Mouse (Mus musculus) urinary bladder, postnatal 4 days (tissue): ENCODE results near the gene Ergic2.
A peak's percentile ranks its signal among the peaks of the same experiment; 100 is the strongest.

Source experiments
- DNase-seq, 2 experiments: peaks; one replicate each; pipeline ENCODE4 v3.0.0; 2021 to 2022; ENCODE audit warnings: low spot score in 2 of 2

The Ergic2 gene

GRCm38 (mm10) chr6:148211897-148212680, at the start of gene Ergic2:
TSS of gene Ergic2 (minus strand) at chr6:148212374.
- peak; percentile 94 to 97 for DNase-seq

GRCm38 (mm10) chr6:148260729-148261101, 48.5 kb upstream of the Ergic2 start:
- no peak for DNase-seq

GRCm38 (mm10) chr6:148259979-148260728, 48.0 kb upstream of the Ergic2 start:
- DNase-seq: peak in 1 of 2 experiments; percentile 33

DNA sequence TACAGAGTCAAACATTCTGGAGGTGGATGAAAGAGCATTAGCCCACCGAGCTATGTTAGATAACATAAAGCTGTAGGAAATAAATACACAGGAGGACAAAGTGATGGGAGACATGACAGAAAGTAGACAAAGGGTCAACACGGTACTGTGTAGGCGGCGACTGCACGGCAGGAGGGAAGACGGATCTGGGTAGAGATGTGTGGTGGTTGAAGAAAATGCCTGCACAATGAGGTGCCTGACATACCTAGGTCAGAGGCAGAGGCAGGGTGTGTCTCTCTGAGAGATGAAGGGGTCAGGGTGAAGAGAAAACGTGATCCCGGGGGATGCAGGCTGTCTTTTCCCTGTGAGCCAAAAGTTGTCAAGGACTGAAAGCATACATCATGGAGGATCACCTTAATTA, 46.9 kb upstream of the Ergic2 start:
- no peak for DNase-seq

DNA sequence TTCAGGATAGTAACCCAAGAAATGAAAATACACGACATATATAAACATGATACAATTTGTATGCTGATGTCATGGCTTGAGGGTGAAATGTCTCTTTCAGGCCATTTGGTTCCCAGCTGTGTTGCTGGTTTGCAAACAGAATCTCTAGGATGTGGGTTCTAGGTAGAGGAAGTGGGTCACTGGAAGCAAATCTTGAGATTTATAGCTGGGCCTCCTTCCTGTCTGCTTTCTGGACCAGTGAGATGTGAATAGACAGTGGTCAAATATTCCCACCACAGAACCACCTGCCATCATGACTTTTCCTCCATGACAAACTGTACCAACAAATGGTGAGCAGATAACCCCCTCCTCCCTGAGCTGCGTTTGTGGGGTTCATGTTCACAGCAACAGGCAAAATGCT, 45.6 kb upstream of the Ergic2 start:
- DNase-seq: no peak

DNA sequence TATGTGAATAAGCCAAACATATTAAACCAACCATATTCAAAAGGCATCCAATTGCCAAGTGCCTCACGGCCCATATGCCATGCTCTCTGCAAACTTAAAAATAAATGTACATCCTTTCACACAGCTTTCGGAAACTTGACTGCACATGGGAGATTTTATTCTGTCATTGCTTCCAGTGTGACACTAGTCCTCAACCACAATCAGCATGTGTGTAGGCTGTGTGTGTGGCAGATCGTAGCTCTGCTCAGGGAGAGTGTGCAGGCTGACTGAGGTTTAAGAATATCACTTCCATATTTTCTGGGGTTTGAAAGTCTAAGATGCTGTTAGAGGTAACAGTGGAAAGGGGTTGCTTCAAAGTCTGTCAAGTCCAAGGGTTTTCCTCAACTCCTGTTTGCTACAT, 43.9 kb upstream of the Ergic2 start:
- DNase-seq: no peak

DNA sequence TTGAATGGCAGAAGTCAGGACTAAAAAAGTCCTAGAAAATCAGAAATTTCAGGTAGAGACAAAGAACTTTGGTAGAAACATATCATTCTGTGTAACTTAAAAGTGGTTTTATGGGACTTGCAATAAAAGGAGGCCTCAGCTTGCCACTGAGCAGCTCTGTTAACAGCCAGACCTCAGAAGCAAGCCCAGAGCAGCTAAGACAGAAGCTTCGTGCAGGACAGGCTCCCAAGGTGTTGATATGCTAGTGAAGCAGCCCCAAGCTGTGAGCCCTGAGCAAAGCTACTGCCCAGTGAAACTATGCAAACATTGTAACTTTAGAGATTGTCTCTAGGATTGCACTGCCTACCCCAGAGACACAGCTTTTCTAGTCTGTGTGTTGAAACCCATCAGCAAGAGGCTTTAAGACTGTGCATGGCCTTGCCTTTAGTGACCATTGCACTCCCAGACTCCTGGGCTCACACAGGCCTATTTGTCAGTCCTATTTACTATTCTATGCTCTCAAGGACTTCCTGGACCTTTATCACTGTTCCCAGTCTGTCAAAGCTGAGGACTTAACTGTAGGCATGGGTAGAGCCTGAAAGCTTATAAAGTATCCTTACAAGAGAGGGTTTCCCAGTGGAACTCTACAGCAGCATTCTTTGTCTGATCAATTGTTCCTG, 43.4 kb upstream of the Ergic2 start:
- no peak for DNase-seq

GRCm38 (mm10) chr6:148249221-148249620, 37.0 kb upstream of the Ergic2 start:
- no peak for DNase-seq

GRCm38 (mm10) chr6:148248625-148249024, 36.5 kb upstream of the Ergic2 start:
- no peak for DNase-seq

GRCm38 (mm10) chr6:148246544-148246943, 34.4 kb upstream of the Ergic2 start:
- DNase-seq: no peak

DNA sequence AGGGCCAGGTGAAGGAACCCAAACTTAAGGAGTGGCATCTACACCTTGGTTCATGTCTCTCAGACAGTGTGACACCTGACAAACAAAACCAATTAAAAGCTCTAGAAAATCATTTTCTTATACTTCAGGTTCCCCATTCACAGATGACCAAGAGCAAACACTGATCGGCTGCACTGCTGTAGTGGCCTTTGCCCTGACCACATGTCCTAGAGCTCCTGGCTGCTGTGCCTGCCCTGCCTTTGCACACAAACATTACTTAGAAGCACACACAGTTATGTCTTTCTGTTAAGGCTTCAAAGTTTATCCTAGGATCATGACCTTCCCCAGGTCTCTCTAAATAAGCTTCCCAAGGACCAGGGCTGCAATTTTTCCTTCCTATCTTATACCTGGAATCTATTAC, 32.7 kb upstream of the Ergic2 start:
- DNase-seq: no peak

GRCm38 (mm10) chr6:148242304-148242703, 30.1 kb upstream of the Ergic2 start:
- no peak for DNase-seq

DNA sequence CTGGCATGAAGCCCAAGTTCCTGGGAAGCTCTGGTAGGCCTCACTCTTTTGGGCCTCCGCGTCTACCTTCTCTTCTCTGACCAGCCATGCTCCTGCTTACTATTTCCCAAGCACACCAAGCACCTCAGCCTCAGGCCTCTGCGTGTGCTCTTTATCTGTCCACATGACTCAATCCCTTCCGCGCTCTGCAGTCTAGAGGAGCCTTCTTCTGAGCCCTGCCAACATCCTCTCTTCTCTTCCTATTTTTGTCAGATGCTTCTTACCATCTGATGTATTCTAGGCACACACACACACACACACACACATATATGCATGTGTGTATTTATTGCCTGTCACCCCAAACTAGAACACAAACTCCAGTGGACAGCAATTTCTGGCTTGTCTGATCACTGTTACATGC, 29.5 kb upstream of the Ergic2 start:
- DNase-seq: no peak

GRCm38 (mm10) chr6:148239311-148239710, 27.1 kb upstream of the Ergic2 start:
- no peak for DNase-seq

- no peak for DNase-seq
Observed at GRCm38 (mm10) chr6:148237453-148237852, 25.3 kb upstream of the Ergic2 start.

DNA sequence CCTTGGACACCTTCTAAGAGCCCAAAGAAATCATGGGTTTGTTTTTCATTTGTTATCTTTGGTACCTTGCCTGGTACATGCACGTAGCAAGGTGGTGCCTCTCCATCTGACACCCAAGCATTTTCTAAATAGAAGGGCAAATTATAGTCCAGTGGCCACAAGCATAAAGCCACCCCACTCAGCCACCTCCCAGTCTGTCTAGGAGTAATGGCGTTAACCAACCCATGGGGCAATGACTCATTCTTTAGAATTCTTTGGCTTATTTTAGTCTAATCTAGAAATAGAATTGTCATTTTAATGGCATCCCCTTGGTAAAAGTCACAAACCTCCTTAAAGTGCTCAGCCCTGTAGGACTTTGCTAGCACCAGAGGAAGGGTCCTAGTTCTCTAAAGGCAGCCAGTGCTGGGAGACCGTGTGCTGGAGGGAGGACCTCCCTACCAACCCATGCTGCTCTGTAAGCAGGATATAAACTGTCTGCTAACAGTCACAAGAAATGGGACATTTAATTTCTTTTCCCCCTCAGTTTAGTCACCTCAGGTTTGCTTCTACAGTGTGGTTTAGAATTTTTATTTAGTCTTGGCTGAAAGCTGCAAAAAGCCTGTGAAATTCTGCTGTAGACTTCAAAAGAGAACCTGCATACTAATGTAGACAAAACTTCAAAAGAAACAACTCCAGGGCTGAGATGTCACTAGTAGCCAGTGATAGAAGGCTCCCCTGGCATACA, 22.1 kb upstream of the Ergic2 start:
- no peak for DNase-seq

DNA sequence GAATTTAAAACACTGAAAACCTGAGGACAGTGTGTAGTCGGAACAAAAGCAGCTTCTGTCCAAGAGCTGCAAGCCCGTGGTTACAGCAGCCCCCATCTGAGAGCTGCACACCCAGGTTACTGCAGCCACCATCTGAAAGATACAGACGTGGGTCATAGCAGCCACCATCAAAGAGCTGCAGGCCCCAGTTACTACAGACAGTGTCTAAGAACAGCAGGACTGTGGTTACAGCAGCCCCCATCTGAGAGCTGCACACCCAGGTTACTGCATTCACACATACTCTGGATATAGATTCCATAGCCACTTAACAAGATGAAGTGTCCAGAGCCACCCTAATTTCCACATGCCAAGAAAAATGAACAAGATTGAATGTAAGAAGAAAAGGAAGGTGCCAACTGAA, 15.4 kb upstream of the Ergic2 start:
- no peak for DNase-seq

DNA sequence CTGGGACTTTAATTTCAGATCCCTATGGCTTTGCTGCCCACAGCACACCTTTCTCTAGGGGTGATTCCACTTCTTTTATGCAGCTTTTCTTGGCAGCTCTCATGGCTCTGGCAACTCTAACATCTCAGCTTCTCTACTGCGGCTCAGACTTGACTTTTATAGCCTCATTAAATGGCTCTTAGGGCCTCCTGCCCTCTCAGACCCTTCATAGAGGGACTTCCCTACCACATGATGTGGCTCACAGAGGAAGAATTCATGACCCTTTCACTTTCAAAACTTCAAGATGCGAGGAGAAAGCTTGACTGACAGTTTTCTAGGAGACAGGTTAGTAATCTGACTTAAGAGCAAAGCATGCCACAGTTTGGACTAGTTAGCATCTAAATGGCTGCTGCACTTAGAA, 10.5 kb upstream of the Ergic2 start:
- no peak for DNase-seq

DNA sequence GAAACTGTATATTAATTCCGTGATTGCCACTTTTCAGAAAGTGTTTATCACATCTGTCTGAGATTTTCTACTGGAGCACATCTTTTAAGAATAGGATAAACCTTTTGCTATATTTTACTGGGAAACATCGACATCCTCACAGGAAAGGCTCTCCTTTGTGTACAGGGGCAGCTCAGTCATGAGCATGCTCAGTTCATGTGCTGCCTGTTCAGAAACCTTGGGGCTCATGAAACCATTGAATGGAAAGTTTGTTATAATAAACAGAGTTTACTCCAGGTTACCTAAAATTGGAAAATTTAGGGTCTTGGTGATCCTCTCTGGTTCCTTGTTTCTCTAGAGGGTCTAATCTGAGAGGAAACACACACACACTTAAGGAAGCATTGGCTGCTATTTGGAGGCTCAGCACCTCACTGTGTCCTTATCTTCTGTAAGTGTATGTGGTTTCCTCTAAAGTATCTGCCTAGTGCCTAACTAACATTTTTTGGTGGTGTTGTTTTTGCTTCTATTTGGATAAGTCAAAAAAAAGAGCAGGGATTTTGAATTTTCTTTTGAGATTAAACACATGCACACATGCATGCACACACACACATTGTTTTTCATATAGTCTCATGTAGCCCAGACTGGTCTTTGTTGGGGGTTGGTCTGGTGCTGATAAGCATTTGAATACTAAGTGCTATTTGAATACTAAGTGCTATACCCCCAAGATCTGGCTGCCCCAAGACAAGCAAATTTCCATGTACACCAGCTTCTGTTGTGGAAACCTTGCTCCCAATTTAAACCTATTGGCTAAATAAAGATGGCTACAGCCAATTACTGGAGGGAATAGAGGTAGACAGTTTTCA, 6.3 kb upstream of the Ergic2 start:
- DNase-seq: no peak

DNA sequence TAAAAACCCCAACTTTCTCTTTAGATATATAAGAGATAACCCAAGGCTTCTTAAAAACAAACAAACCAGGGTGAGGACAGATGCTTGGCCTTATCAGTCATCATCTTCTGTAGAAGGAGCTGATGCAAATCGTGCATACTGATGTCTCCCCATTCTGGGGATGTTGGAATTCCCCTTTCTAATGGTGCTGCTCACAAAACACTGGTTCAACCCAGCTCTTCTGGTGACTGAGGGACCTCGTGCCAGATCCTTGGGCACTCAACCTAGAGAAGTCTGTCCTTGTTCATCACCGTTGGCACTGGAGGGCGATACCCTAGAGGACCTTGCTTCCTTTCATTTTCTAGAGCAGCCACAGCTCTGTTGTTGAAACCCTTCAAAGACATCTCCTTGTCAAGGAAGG, 4.6 kb upstream of the Ergic2 start:
- DNase-seq: no peak

- no peak for DNase-seq
Observed at GRCm38 (mm10) chr6:148214765-148215164, 2.6 kb upstream of the Ergic2 start.
